In the genomic region with DNA sequence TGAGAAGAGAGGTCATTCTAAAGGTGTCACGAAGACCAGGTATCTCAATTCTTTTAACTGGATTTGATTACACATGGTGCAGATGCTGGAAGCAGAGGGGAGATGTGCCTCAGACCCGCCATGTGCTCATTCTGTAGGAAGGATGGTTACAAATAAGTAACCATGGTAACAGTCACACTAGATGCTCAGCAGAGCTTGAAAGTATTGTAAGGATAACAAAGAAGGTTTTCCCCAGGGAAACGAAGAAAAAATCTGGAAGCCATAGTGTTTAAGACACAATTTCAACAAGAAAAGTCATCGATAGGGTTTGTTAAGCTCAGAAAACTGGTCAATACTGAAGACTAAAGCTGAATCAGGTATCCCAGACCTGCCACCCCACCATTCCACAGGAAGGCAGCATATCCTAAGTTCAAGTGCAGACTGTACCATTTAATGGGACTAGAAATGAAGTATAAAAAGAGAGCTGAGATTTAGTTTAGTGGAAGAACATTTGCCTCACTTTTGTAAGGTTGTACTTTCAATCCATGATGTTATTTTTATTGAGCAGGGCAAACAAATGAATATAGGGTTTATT, we compare ENCODE assay signal across 15 mouse cellular contexts.
DNase-seq lines count a peak whose midpoint lies in the region; ATAC-seq and TF ChIP-seq lines count a peak whose summit lies in the region.
"Had no signal": no experiment of that assay in that cellular context is flagged by ENCODE, and none has a peak within 500 bp of the region (broad histone marks: within the 10 kb centered on the region; RNA-seq: fewer than 3 reads in every experiment).

No protein-coding gene starts in this region.

- no peak overlapping the region for H3K4me2 ChIP-seq in neural tube, embryonic 11.5 days (ENCODE audit: low read depth)
- no peak overlapping the region for H3K4me2 ChIP-seq in hindbrain, embryonic 13.5 days
- H3K4me2 ChIP-seq in midbrain, embryonic 14.5 days (ENCODE audit: low read length), result no peak overlapping the region
- no peak overlapping the region for H3K4me2 ChIP-seq in intestine, postnatal 0 days (replicated peaks; ENCODE audit: low read depth)

- H3K9ac ChIP-seq in neural tube, embryonic 11.5 days (ENCODE audit: low read length), result no peak overlapping the region
- no peak overlapping the region for H3K9ac ChIP-seq in hindbrain, embryonic 13.5 days
- no peak overlapping the region for H3K9ac ChIP-seq in midbrain, embryonic 14.5 days (replicated peaks; ENCODE audit: low read length)
- H3K9ac ChIP-seq in intestine, postnatal 0 days (ENCODE audit: low read depth, low read length), result no peak overlapping the region
- H3K9ac ChIP-seq: liver, embryonic 14.5 days had no signal

- no peak for TF ChIP-seq CTCF in intestine, postnatal 0 days (IDR thresholded peaks at IDR 0.05; ENCODE audit: low read depth)

- no peaks in the 10 kb centered on the region for H3K27me3 ChIP-seq in neural tube, embryonic 11.5 days (ENCODE audit: control insufficient read depth, insufficient read depth, low read length)
- no peaks in the 10 kb centered on the region for H3K27me3 ChIP-seq in hindbrain, embryonic 13.5 days
- no peaks in the 10 kb centered on the region for H3K27me3 ChIP-seq in midbrain, embryonic 14.5 days (ENCODE audit: control insufficient read depth, insufficient read depth, low read length)
- H3K27me3 ChIP-seq in intestine, postnatal 0 days (replicated peaks; ENCODE audit: control insufficient read depth, insufficient read depth, low read length), result no peaks in the 10 kb centered on the region

- no peak overlapping the region for H3K27ac ChIP-seq in neural tube, embryonic 11.5 days (ENCODE audit: low read depth, low read length)
- H3K27ac ChIP-seq in hindbrain, embryonic 13.5 days, result peak overlapping the region; percentile 59
- H3K27ac ChIP-seq in midbrain, embryonic 14.5 days (replicated peaks; ENCODE audit: low read depth, low read length), result no peak overlapping the region
- H3K27ac ChIP-seq in intestine, postnatal 0 days (ENCODE audit: low read depth, low read length), result no peak overlapping the region
- H3K27ac ChIP-seq: kidney, postnatal 0 days; liver, embryonic 14.5 days had no signal

- H3K4me1 ChIP-seq in neural tube, embryonic 11.5 days (ENCODE audit: control insufficient read depth, insufficient read depth, low read length), result no peaks in the 10 kb centered on the region
- peaks cover 13% of the 10 kb centered on the region for H3K4me1 ChIP-seq in hindbrain, embryonic 13.5 days (replicated peaks)
- 0 out of 2 replicates have a peak, but pooled peaks cover 6% of the 10 kb centered on the region for H3K4me1 ChIP-seq in midbrain, embryonic 14.5 days (ENCODE audit: control insufficient read depth, insufficient read depth, low read length)
- H3K4me1 ChIP-seq in intestine, postnatal 0 days (replicated peaks; ENCODE audit: control insufficient read depth, insufficient read depth, low read length), result no peaks in the 10 kb centered on the region

- no peaks in the 10 kb centered on the region for H3K36me3 ChIP-seq in neural tube, embryonic 11.5 days (ENCODE audit: control insufficient read depth, insufficient read depth, low read length)
- H3K36me3 ChIP-seq in hindbrain, embryonic 13.5 days, result no peaks in the 10 kb centered on the region
- H3K36me3 ChIP-seq in midbrain, embryonic 14.5 days (ENCODE audit: control insufficient read depth, insufficient read depth, low read length), result no peaks in the 10 kb centered on the region
- no peaks in the 10 kb centered on the region for H3K36me3 ChIP-seq in intestine, postnatal 0 days (ENCODE audit: control insufficient read depth, insufficient read depth)

- 42% methylated on average over 4 of the region's 4 CpGs for WGBS in neural tube, embryonic 11.5 days
- 18% methylated on average over 4 of the region's 4 CpGs for WGBS in hindbrain, embryonic 13.5 days
- WGBS in midbrain, embryonic 14.5 days, result 8% methylated on average over 4 of the region's 4 CpGs
- 88% methylated on average over 4 of the region's 4 CpGs for WGBS in intestine, postnatal 0 days

- ATAC-seq in neural tube, embryonic 11.5 days (ENCODE audit: insufficient read depth, low FRiP score, low TSS enrichment), result peak; percentile 88
- peak; percentile 82 for ATAC-seq in hindbrain, embryonic 13.5 days (ENCODE audit: low FRiP score)
- peak; percentile 63; the same call in 1 of the 2 replicates for ATAC-seq in midbrain, embryonic 14.5 days (ENCODE audit: low FRiP score, low TSS enrichment)
- no peak for ATAC-seq in intestine, postnatal 0 days

- H3K4me3 ChIP-seq in neural tube, embryonic 11.5 days (ENCODE audit: low read depth, low read length), result no peak overlapping the region
- H3K4me3 ChIP-seq in hindbrain, embryonic 13.5 days, result no peak overlapping the region
- H3K4me3 ChIP-seq in midbrain, embryonic 14.5 days (replicated peaks; ENCODE audit: low read depth, low read length), result no peak overlapping the region
- no peak overlapping the region for H3K4me3 ChIP-seq in intestine, postnatal 0 days (ENCODE audit: low read depth, low read length)

- DNase-seq in neural tube, embryonic 11.5 days (ENCODE audit: low spot score), result no peak
- no peak for DNase-seq in neural tube, embryonic 10.5 days (ENCODE audit: extremely low spot score, low spot score)
- DNase-seq in midbrain, embryonic 14.5 days, result peak; percentile 78
- DNase-seq in urinary bladder, postnatal 36 days (ENCODE audit: low spot score in 2 of 2), result no peak
- DNase-seq in frontal cortex, postnatal 25 days (ENCODE audit: low spot score in 2 of 2), result no peak
- DNase-seq in spleen, postnatal 4 days (ENCODE audit: low spot score in 2 of 2), result no peak
- DNase-seq: adrenal gland, postnatal 14 days; cerebellum, postnatal 25 days; layer of hippocampus, adult 9-11 months; left cerebral cortex, postnatal 4 days; thymus, postnatal 36 days had no signal

- H3K9me3 ChIP-seq in neural tube, embryonic 11.5 days (ENCODE audit: control insufficient read depth, low read length), result no peaks in the 10 kb centered on the region
- H3K9me3 ChIP-seq in hindbrain, embryonic 13.5 days, result no peaks in the 10 kb centered on the region
- no peaks in the 10 kb centered on the region for H3K9me3 ChIP-seq in midbrain, embryonic 14.5 days (ENCODE audit: control insufficient read depth, low read length)
- no peaks in the 10 kb centered on the region for H3K9me3 ChIP-seq in intestine, postnatal 0 days (ENCODE audit: control insufficient read depth)
